Comparison of ENCODE assay signal across 8 mouse cellular contexts in the genomic region with DNA sequence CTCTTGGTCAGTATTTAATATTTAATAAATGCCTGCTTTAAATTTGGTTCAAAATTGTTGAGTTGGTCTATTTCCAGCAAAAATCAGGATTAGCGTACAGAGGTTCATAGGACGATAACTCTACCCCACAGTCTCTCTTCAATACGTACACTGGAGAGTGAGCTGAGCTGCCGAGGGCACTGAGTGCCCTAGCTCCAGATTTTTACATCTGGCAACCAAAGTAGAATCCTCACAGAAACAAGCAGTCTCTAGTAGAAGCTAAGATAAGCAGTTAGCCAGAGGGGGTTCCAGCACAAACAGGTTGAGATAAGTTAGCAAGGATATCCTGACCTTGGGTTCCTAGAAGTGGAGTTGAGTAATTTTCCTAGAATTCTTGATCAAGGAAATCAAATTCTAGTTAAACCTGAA. TPM values are rescaled to one million over a fixed set of nuclear protein-coding genes. Genes with fewer than 3 reads are reported as not detected.
DNase-seq lines count a peak whose midpoint lies in the region; ATAC-seq and TF ChIP-seq lines count a peak whose summit lies in the region.

No protein-coding gene starts in this region.

- peak; percentile 34 for ATAC-seq in heart, embryonic 12.5 days (ENCODE audit: insufficient number of reproducible peaks, low FRiP score)
- ATAC-seq in megakaryocyte-erythroid progenitor cell, adult 5-6 weeks (replicated peaks; ENCODE audit: low FRiP score, low TSS enrichment, poor library complexity, severe bottlenecking), result peak; percentile 63

- WGBS in heart, embryonic 12.5 days, result 6% methylated on average over 4 of the region's 4 CpGs
- 11% methylated on average over 4 of the region's 4 CpGs for WGBS in hindbrain, embryonic 10.5 days

- H3K27ac ChIP-seq in heart, embryonic 12.5 days (ENCODE audit: poor library complexity, severe bottlenecking), result 0 out of 2 replicates have a peak overlapping the region, but pooled peaks have one; percentile 3
- peak overlapping the region; percentile 83 for H3K27ac ChIP-seq in MEL (ENCODE audit: control insufficient read depth, low read depth, low read length)
- H3K27ac ChIP-seq in hindbrain, embryonic 10.5 days, result peak overlapping the region; percentile 87

- TF ChIP-seq RAD21 in MEL (IDR thresholded peaks at IDR 0.05; ENCODE audit: low read depth, low read length), result no peak

- H3K79me2 ChIP-seq in MEL (ENCODE audit: control insufficient read depth, insufficient read depth, low read length, poor library complexity), result peaks cover 8% of the 10 kb centered on the region

- H3K27me3 ChIP-seq in heart, embryonic 12.5 days (replicated peaks), result no peaks in the 10 kb centered on the region
- no peaks in the 10 kb centered on the region for H3K27me3 ChIP-seq in MEL (ENCODE audit: control insufficient read depth in 1 of 2, insufficient read depth in 2 of 2, low read length in 2 of 2)
- H3K27me3 ChIP-seq in hindbrain, embryonic 10.5 days (ENCODE audit: insufficient read depth, poor library complexity, severe bottlenecking), result no peaks in the 10 kb centered on the region

- no peak for DNase-seq in heart, postnatal 14 days
- no peak for DNase-seq in MEL (ENCODE audit: low read depth, low spot score)
- no peak for DNase-seq in hindbrain, embryonic 10.5 days (ENCODE audit: low spot score)
- no peak for DNase-seq in right cerebral cortex, postnatal 4 days
- no peak for DNase-seq in left cerebral cortex, postnatal 25 days (ENCODE audit: low spot score in 2 of 2)
- DNase-seq in testis, postnatal 14 days (ENCODE audit: low spot score), result no peak

- H3K4me1 ChIP-seq in heart, embryonic 12.5 days (replicated peaks), result peaks cover 8% of the 10 kb centered on the region
- peaks cover 0 to 24% of the 10 kb centered on the region in 2 experiments; a peak in 3 of 4 replicates for H3K4me1 ChIP-seq in MEL (ENCODE audit: control insufficient read depth in 1 of 2, insufficient read depth in 2 of 2, low read length in 2 of 2)
- peaks cover 13% of the 10 kb centered on the region for H3K4me1 ChIP-seq in hindbrain, embryonic 10.5 days (replicated peaks)

- TF ChIP-seq EP300 in MEL (IDR thresholded peaks at IDR 0.05; ENCODE audit: low read depth in 1 of 2, low read length in 2 of 2), result peak in 1 of 2 experiments; percentile 30; a peak in 1 of 4 replicates

- TF ChIP-seq POLR2A in MEL (IDR thresholded peaks at IDR 0.05; ENCODE audit: control insufficient read depth in 1 of 2, insufficient read depth in 1 of 2, low read depth in 1 of 2, low read length in 2 of 2, poor library complexity in 1 of 2), result no peak

- peak overlapping the region; percentile 64 for H3K4me2 ChIP-seq in heart, embryonic 12.5 days

- no peak for TF ChIP-seq CTCF in MEL (IDR thresholded peaks at IDR 0.05 in 2 of 3, conservative IDR thresholded peaks at IDR 0.05 in 1 of 3; ENCODE audit: control insufficient read depth in 1 of 3, insufficient read depth in 1 of 3, low read depth in 2 of 3, low read length in 3 of 3, poor library complexity in 1 of 3, severe bottlenecking in 1 of 3)

- intact Hi-C loops in heart, postnatal 14 days (cut with DNase I), result no loop called here
- intact Hi-C loops in left cerebral cortex, postnatal 25 days (cut with DNase I), result no loop called here

- H3K9ac ChIP-seq in heart, embryonic 12.5 days, result peak overlapping the region; percentile 39
- H3K9ac ChIP-seq in MEL (ENCODE audit: control insufficient read depth, low read depth, low read length, poor library complexity, severe bottlenecking), result peak overlapping the region; percentile 77

- peaks cover 17% of the 10 kb centered on the region for H3K36me3 ChIP-seq in heart, embryonic 12.5 days
- H3K36me3 ChIP-seq in MEL (ENCODE audit: control insufficient read depth in 1 of 2, insufficient read depth in 2 of 2, low read length in 2 of 2), result peaks cover 0 to 27% of the 10 kb centered on the region in 2 experiments; a peak in 2 of 4 replicates
- peaks cover 23% of the 10 kb centered on the region for H3K36me3 ChIP-seq in hindbrain, embryonic 10.5 days

- H3K9me3 ChIP-seq in heart, embryonic 12.5 days (replicated peaks), result 0 out of 2 replicates have a peak, but pooled peaks cover 2% of the 10 kb centered on the region
- no peaks in the 10 kb centered on the region for H3K9me3 ChIP-seq in MEL (replicated peaks; ENCODE audit: insufficient read depth, low read length)
- peaks cover 6% of the 10 kb centered on the region; the same call in 1 of the 2 replicates for H3K9me3 ChIP-seq in hindbrain, embryonic 10.5 days

- H3K4me3 ChIP-seq in heart, embryonic 12.5 days, result peak overlapping the region; percentile 84
- peak overlapping the region; percentile 67 to 99 for H3K4me3 ChIP-seq in MEL (ENCODE audit: control insufficient read depth in 1 of 2, insufficient read depth in 1 of 2, low read depth in 2 of 2, low read length in 2 of 2)
- H3K4me3 ChIP-seq in hindbrain, embryonic 10.5 days, result peak overlapping the region; percentile 85

TF ChIP-seq in MEL, 35 proteins besides CTCF, POLR2A, EP300 and RAD21:
- TF ChIP-seq JUND (IDR thresholded peaks at IDR 0.05; ENCODE audit: low read depth, low read length) (no peak), GABPA (IDR thresholded peaks at IDR 0.05; ENCODE audit: low read depth, low read length) (no peak), ETS1 (IDR thresholded peaks at IDR 0.05; ENCODE audit: low read depth, low read length) (0 out of 2 replicates have a peak, but pooled peaks have one; percentile 5), SIN3A (IDR thresholded peaks at IDR 0.05; ENCODE audit: low read length) (peak; percentile 71; the same call in 1 of the 2 replicates), HCFC1 (IDR thresholded peaks at IDR 0.05; ENCODE audit: low read depth, low read length) (no peak), ZMIZ1 (IDR thresholded peaks at IDR 0.05; ENCODE audit: low read depth, low read length) (peak; percentile 9; the same call in 1 of the 2 replicates)

RNA-seq across cellular contexts. Expression of gene Zfp933, which starts 0.4 kb away (rescaled TPM):
- 5.0 and 5.9 TPM in 2 replicates for polyA plus RNA-seq in heart, embryonic 12.5 days (2016; fragmentation: Nextera tagmentation; extraction: Ambion mirVana)
- total RNA-seq in heart, postnatal 14 days (2021), result 10 to 100 TPM; 11.1 to 12.7 TPM
- total RNA-seq in MEL (2012; rRNA removed), result 3.3 and 4.7 TPM in 2 replicates
- 100 to 1,000 TPM in 1 of 2 experiments, 1 to 10 TPM in 1; 4.0 to 353 TPM for polyA plus RNA-seq in MEL (2012; ENCODE audit: insufficient read depth in 1 of 2, insufficient read length in 2 of 2, low read depth in 1 of 2, low replicate concordance in 2 of 2, missing spikeins in 1 of 2)
- 4.4 and 5.1 TPM in 2 replicates for polyA plus RNA-seq in hindbrain, embryonic 10.5 days (2016; fragmentation: Nextera tagmentation; extraction: Ambion mirVana)
- total RNA-seq in megakaryocyte-erythroid progenitor cell, adult 5-6 weeks (2014; fragmentation: Nextera tagmentation), result 4.2 and 9.7 TPM in 2 replicates
- 4.2 and 6.4 TPM in 2 replicates for total RNA-seq in megakaryocyte-erythroid progenitor cell, adult 5-6 weeks (2017)
- total RNA-seq in left cerebral cortex, postnatal 25 days (2021), result 10 to 100 TPM; 20.5 to 24.0 TPM

RNA-seq across cellular contexts. Expression of gene Miip, which starts 20.0 kb away (rescaled TPM):
- 23.4 and 26.3 TPM in 2 replicates for polyA plus RNA-seq in heart, embryonic 12.5 days (2016; fragmentation: Nextera tagmentation; extraction: Ambion mirVana)
- total RNA-seq in heart, postnatal 14 days (2021), result 1 to 10 TPM; 9.1 TPM
- 19.0 and 22.8 TPM in 2 replicates for total RNA-seq in MEL (2012; rRNA removed)
- polyA plus RNA-seq in MEL (2012; ENCODE audit: insufficient read depth in 1 of 2, insufficient read length in 2 of 2, low read depth in 1 of 2, low replicate concordance in 2 of 2, missing spikeins in 1 of 2), result 10 to 100 TPM in 1 of 2 experiments, not detected in 1; 31.4 TPM
- polyA plus RNA-seq in hindbrain, embryonic 10.5 days (2016; fragmentation: Nextera tagmentation; extraction: Ambion mirVana), result 67.6 and 69.3 TPM in 2 replicates
- total RNA-seq in megakaryocyte-erythroid progenitor cell, adult 5-6 weeks (2014; fragmentation: Nextera tagmentation), result 48.9 and 75.8 TPM in 2 replicates
- total RNA-seq in megakaryocyte-erythroid progenitor cell, adult 5-6 weeks (2017), result 30.4 and 36.7 TPM in 2 replicates
- 10 to 100 TPM; 16.2 to 18.3 TPM for total RNA-seq in left cerebral cortex, postnatal 25 days (2021)

RNA-seq across cellular contexts. Expression of gene Fv1, which starts 20.2 kb away (rescaled TPM):
- 9.0 and 9.1 TPM in 2 replicates for polyA plus RNA-seq in heart, embryonic 12.5 days (2016; fragmentation: Nextera tagmentation; extraction: Ambion mirVana)
- 10 to 100 TPM; 15.5 to 19.7 TPM for total RNA-seq in heart, postnatal 14 days (2021)
- total RNA-seq in MEL (2012; rRNA removed), result 3.0 and 3.8 TPM in 2 replicates
- 1 to 10 TPM in 1 of 2 experiments, not detected in 1; 4.6 TPM for polyA plus RNA-seq in MEL (2012; ENCODE audit: insufficient read depth in 1 of 2, insufficient read length in 2 of 2, low read depth in 1 of 2, low replicate concordance in 2 of 2, missing spikeins in 1 of 2)
- 13.5 and 15.8 TPM in 2 replicates for polyA plus RNA-seq in hindbrain, embryonic 10.5 days (2016; fragmentation: Nextera tagmentation; extraction: Ambion mirVana)
- 6.2 and 12.6 TPM in 2 replicates for total RNA-seq in megakaryocyte-erythroid progenitor cell, adult 5-6 weeks (2014; fragmentation: Nextera tagmentation)
- total RNA-seq in megakaryocyte-erythroid progenitor cell, adult 5-6 weeks (2017), result 10.4 and 21.7 TPM in 2 replicates
- total RNA-seq in left cerebral cortex, postnatal 25 days (2021), result 1 to 10 TPM; 8.9 to 9.5 TPM

RNA-seq across cellular contexts. Expression of gene Zfp984, which starts 39.0 kb away (rescaled TPM):
- 9.1 and 11.0 TPM in 2 replicates for polyA plus RNA-seq in heart, embryonic 12.5 days (2016; fragmentation: Nextera tagmentation; extraction: Ambion mirVana)
- 1 to 10 TPM; 2.8 to 3.1 TPM for total RNA-seq in heart, postnatal 14 days (2021)
- total RNA-seq in MEL (2012; rRNA removed), result 1.4 and 2.2 TPM in 2 replicates
- polyA plus RNA-seq in MEL (2012; ENCODE audit: insufficient read depth in 1 of 2, insufficient read length in 2 of 2, low read depth in 1 of 2, low replicate concordance in 2 of 2, missing spikeins in 1 of 2), result under 1 TPM in 1 of 2 experiments, not detected in 1; 0.92 TPM
- polyA plus RNA-seq in hindbrain, embryonic 10.5 days (2016; fragmentation: Nextera tagmentation; extraction: Ambion mirVana), result 4.6 and 6.4 TPM in 2 replicates
- 40.3 and 44.9 TPM in 2 replicates for total RNA-seq in megakaryocyte-erythroid progenitor cell, adult 5-6 weeks (2014; fragmentation: Nextera tagmentation)
- total RNA-seq in megakaryocyte-erythroid progenitor cell, adult 5-6 weeks (2017), result 47.6 and 71.4 TPM in 2 replicates
- total RNA-seq in left cerebral cortex, postnatal 25 days (2021), result 1 to 10 TPM; 2.0 to 2.2 TPM

RNA-seq across cellular contexts. Expression of gene Mfn2, which starts 55.9 kb away (rescaled TPM):
- polyA plus RNA-seq in heart, embryonic 12.5 days (2016; fragmentation: Nextera tagmentation; extraction: Ambion mirVana), result 121 and 123 TPM in 2 replicates
- 100 to 1,000 TPM; 621 to 624 TPM for total RNA-seq in heart, postnatal 14 days (2021)
- 16.0 and 19.0 TPM in 2 replicates for total RNA-seq in MEL (2012; rRNA removed)
- polyA plus RNA-seq in MEL (2012; ENCODE audit: insufficient read depth in 1 of 2, insufficient read length in 2 of 2, low read depth in 1 of 2, low replicate concordance in 2 of 2, missing spikeins in 1 of 2), result 10 to 100 TPM in 1 of 2 experiments, not detected in 1; 32.8 TPM
- polyA plus RNA-seq in hindbrain, embryonic 10.5 days (2016; fragmentation: Nextera tagmentation; extraction: Ambion mirVana), result 43.4 and 52.4 TPM in 2 replicates
- 26.1 and 28.1 TPM in 2 replicates for total RNA-seq in megakaryocyte-erythroid progenitor cell, adult 5-6 weeks (2014; fragmentation: Nextera tagmentation)
- 22.2 and 32.1 TPM in 2 replicates for total RNA-seq in megakaryocyte-erythroid progenitor cell, adult 5-6 weeks (2017)
- 100 to 1,000 TPM; 187 to 193 TPM for total RNA-seq in left cerebral cortex, postnatal 25 days (2021)

Comparison
In these comparisons a context has a peak if more than half of its experiments do, and no peak if none do; other contexts are left out.
1. H3K27ac ChIP-seq: peak in every context shown above with its lines; median percentile 87 in hindbrain, embryonic 10.5 days; 83 in MEL; 3 in heart, embryonic 12.5 days.